Mouse (Mus musculus) small intestine, adult 2 months (tissue): ENCODE data around the gene Csf3. TPM values are rescaled to one million over a fixed set of nuclear protein-coding genes. Genes with fewer than 3 reads are reported as not detected.
"Not testable (repeated sequence)": the region's sequence is repeated elsewhere in the genome, so short reads cannot be mapped to it uniquely, and the experiment has no call there.

Experiments used
- H3K27ac ChIP-seq: fragments of 200-500 bp; 2 replicates; pipeline ENCODE4 v1.5.1; 2012; ENCODE audit warnings: low read depth, low read length, control low read depth, inconsistent platforms; ENCODE audit not compliant: insufficient read depth
- H3K27me3 ChIP-seq: fragments of 200-500 bp; 2 replicates; pipeline ENCODE4 v1.6.1; 2012; ENCODE audit warnings: mild to moderate bottlenecking, moderate library complexity, low read length, inconsistent platforms; ENCODE audit not compliant: control insufficient read depth, insufficient read depth
- H3K36me3 ChIP-seq: fragments of 200-500 bp; 2 replicates; pipeline ENCODE4 v1.6.1; 2012; ENCODE audit warnings: mild to moderate bottlenecking, low read length, control low read depth, inconsistent platforms; ENCODE audit not compliant: control insufficient read depth, insufficient read depth
- H3K4me1 ChIP-seq: fragments of 200-500 bp; 2 replicates; pipeline ENCODE4 v1.6.1; 2012; ENCODE audit warnings: low read length, inconsistent platforms, mixed read lengths; ENCODE audit not compliant: control insufficient read depth, insufficient read depth, insufficient read length
- H3K4me3 ChIP-seq: fragments of 200-500 bp; 2 replicates; pipeline ENCODE4 v1.5.1; 2012; ENCODE audit warnings: low read depth, mild to moderate bottlenecking, control low read depth, inconsistent platforms, low read length, moderate library complexity
- CTCF ChIP-seq: fragments of 200-500 bp; IDR thresholded peaks from 2 replicates; pipeline ENCODE4 v1.5.1; 2012; ENCODE audit warnings: low read depth, mild to moderate bottlenecking, control low read depth, inconsistent platforms, low read length, moderate library complexity, mixed read lengths; ENCODE audit not compliant: insufficient replicate concordance, insufficient read length; ENCODE audit errors: extremely low read depth
- POLR2A ChIP-seq: fragments of 200-500 bp; IDR thresholded peaks from 2 replicates; pipeline ENCODE4 v1.6.1; 2012; ENCODE audit warnings: low read depth, mild to moderate bottlenecking, control low read depth, inconsistent platforms, low read length, moderate library complexity
- WGBS: fragments of 180-500 bp; shearing (Covaris S2); methylation state at CpG from one replicate; pipeline ENCODE4 v1.1.7; 2018; 5-methylcytosine and 5-hydroxymethylcytosine counted together
- polyA plus RNA-seq: library from polyadenylated mRNA; depleted of rRNA; stranded (reverse); fragments of >200 nt; gene quantifications from 2 replicates; pipeline ENCODE4 v1.2.3, GENCODE M21; 2012

The Csf3 gene
- polyA plus RNA-seq, 1 experiment, result not detected

- Histone ChIP-seq H3K27me3 (no peaks in the 10 kb centered on the region), H3K36me3 (no peaks in the 10 kb centered on the region; the same call in 1 of the 2 replicates), H3K27ac (0 out of 2 replicates have a peak overlapping the region, but pooled peaks have one; percentile 8), H3K4me3 (no peak overlapping the region), H3K4me1 (peaks cover 3% of the 10 kb centered on the region; the same call in 1 of the 2 replicates)
- TF ChIP-seq POLR2A, result no peak
- TF ChIP-seq CTCF, result no peak
- 62% methylated on average over 5 of the region's 5 CpGs for WGBS
Measured at GRCm38 (mm10) chr11:98731134-98731533, 30.1 kb downstream of the Csf3 start.

- WGBS, result 83% methylated on average over 3 of the region's 3 CpGs
Measured at GRCm38 (mm10) chr11:98734020-98734419, 33.0 kb downstream of the Csf3 start.

GRCm38 (mm10) chr11:98735111-98735510, 34.0 kb downstream of the Csf3 start:
- H3K27ac ChIP-seq, result no peak overlapping the region
- no peaks in the 10 kb centered on the region for H3K27me3 ChIP-seq
- H3K36me3 ChIP-seq, result no peaks in the 10 kb centered on the region
- no peak overlapping the region for H3K4me3 ChIP-seq
- WGBS, result 93% methylated on average over 4 of the region's 4 CpGs
- peaks cover 3% of the 10 kb centered on the region; the same call in 1 of the 2 replicates for H3K4me1 ChIP-seq
- TF ChIP-seq POLR2A, result no peak
- TF ChIP-seq CTCF, result no peak

More at GRCm38 (mm10) chr11:98734020-98734419, 33.0 kb downstream of the Csf3 start:
- H3K4me3 ChIP-seq, result no peak overlapping the region
- no peak for TF ChIP-seq POLR2A
- peak; percentile 35; the same call in 1 of the 2 replicates for TF ChIP-seq CTCF
- H3K36me3 ChIP-seq, result no peaks in the 10 kb centered on the region
- no peaks in the 10 kb centered on the region for H3K27me3 ChIP-seq
- no peaks in the 10 kb centered on the region for H3K4me1 ChIP-seq
- no peak overlapping the region for H3K27ac ChIP-seq

- Histone ChIP-seq H3K36me3 (no peaks in the 10 kb centered on the region), H3K4me1 (peaks cover 4% of the 10 kb centered on the region; the same call in 1 of the 2 replicates), H3K27me3 (no peaks in the 10 kb centered on the region), H3K27ac (no peak overlapping the region), H3K4me3 (no peak overlapping the region)
- TF ChIP-seq CTCF (no peak), POLR2A (no peak)
- 93% methylated on average over 1 of the region's 1 CpGs for WGBS
Measured at GRCm38 (mm10) chr11:98736176-98736575, 35.1 kb downstream of the Csf3 start.

- not testable (repeated sequence) for H3K27me3 ChIP-seq, H3K4me1 ChIP-seq, H3K4me3 ChIP-seq, H3K27ac ChIP-seq, H3K36me3 ChIP-seq
- WGBS, result 44% methylated on average over 2 of the region's 2 CpGs
Measured at GRCm38 (mm10) chr11:98737220-98737619, 36.2 kb downstream of the Csf3 start.

GRCm38 (mm10) chr11:98738428-98738911, 37.4 kb downstream of the Csf3 start:
- no peak overlapping the region for H3K27ac ChIP-seq
- H3K27me3 ChIP-seq, result no peaks in the 10 kb centered on the region
- peaks cover 7% of the 10 kb centered on the region; the same call in 1 of the 2 replicates for H3K4me1 ChIP-seq
- TF ChIP-seq POLR2A, result no peak
- TF ChIP-seq CTCF, result no peak
- no peak overlapping the region for H3K4me3 ChIP-seq
- WGBS, result 81% methylated on average over 4 of the region's 4 CpGs
- no peaks in the 10 kb centered on the region for H3K36me3 ChIP-seq

- TF ChIP-seq CTCF, result no peak
- no peak for TF ChIP-seq POLR2A
- no peak overlapping the region for H3K4me3 ChIP-seq
- no peak overlapping the region for H3K27ac ChIP-seq
- no peaks in the 10 kb centered on the region for H3K36me3 ChIP-seq
- WGBS, result 69% methylated on average over 9 of the region's 9 CpGs
- peaks cover 11% of the 10 kb centered on the region; the same call in 1 of the 2 replicates for H3K4me1 ChIP-seq
- H3K27me3 ChIP-seq, result no peaks in the 10 kb centered on the region
Measured at GRCm38 (mm10) chr11:98738925-98739324, 37.9 kb downstream of the Csf3 start.
